Mouse (Mus musculus) limb, embryonic 12.5 days (tissue): Measurements from ENCODE around the gene Cmtm1. TPM values are rescaled to one million over a fixed set of nuclear protein-coding genes. Genes with fewer than 3 reads are reported as not detected.
A peak's percentile ranks its signal among the peaks of the same experiment; 100 is the strongest.
"Not testable (repeated sequence)": the region's sequence is repeated elsewhere in the genome, so short reads cannot be mapped to it uniquely, and the experiment has no call there.

Experiments used
- ATAC-seq: fragments of 200-750 bp; cut with Nextera tagmentation; 2 replicates; pipeline ENCODE4 v1.8.0; 2017; ENCODE audit warnings: low read depth, moderate TSS enrichment; ENCODE audit not compliant: insufficient number of reproducible peaks, insufficient read depth, low FRiP score, low TSS enrichment
- H3K27ac ChIP-seq: fragments of 300-500 bp; sonication (generic); 2 replicates; pipeline ENCODE4 v1.5.1; 2016; ENCODE audit warnings: mild to moderate bottlenecking, moderate library complexity
- H3K27me3 ChIP-seq: fragments of 300-500 bp; sonication (generic); 2 replicates; pipeline ENCODE4 v1.6.1; 2016; ENCODE audit warnings: mild to moderate bottlenecking, moderate library complexity
- H3K36me3 ChIP-seq: fragments of 300-500 bp; sonication (generic); 2 replicates; pipeline ENCODE4 v1.6.1; 2016; ENCODE audit warnings: mild to moderate bottlenecking, moderate library complexity
- H3K4me1 ChIP-seq: fragments of 300-500 bp; sonication (generic); replicated peaks from 2 replicates; pipeline ENCODE4 v1.6.1; 2016
- H3K4me2 ChIP-seq: fragments of 300-500 bp; sonication (generic); 2 replicates; pipeline ENCODE4 v1.6.1; 2016; ENCODE audit warnings: mild to moderate bottlenecking, moderate library complexity
- H3K4me3 ChIP-seq: fragments of 300-500 bp; sonication (generic); replicated peaks from 2 replicates; pipeline ENCODE4 v1.5.1; 2016; ENCODE audit warnings: mild to moderate bottlenecking
- H3K9ac ChIP-seq: fragments of 300-500 bp; sonication (generic); replicated peaks from 2 replicates; pipeline ENCODE4 v1.6.1; 2016; ENCODE audit warnings: mild to moderate bottlenecking, moderate library complexity
- H3K9me3 ChIP-seq: fragments of 300-500 bp; sonication (generic); 2 replicates; pipeline ENCODE4 v1.6.1; 2016; ENCODE audit warnings: mild to moderate bottlenecking, moderate library complexity
- WGBS: fragments of 180-500 bp; shearing (Covaris S2); methylation state at CpG from one replicate; pipeline ENCODE4 v1.1.7; 2016; 5-methylcytosine and 5-hydroxymethylcytosine counted together
- polyA plus RNA-seq: library from polyadenylated mRNA; unstranded; fragments of >200 nt; fragmentation: Nextera tagmentation; extraction: Ambion mirVana; gene quantifications from 2 replicates; pipeline ENCODE4 v1.2.1, GENCODE M21; 2016

The Cmtm1 gene
- polyA plus RNA-seq = not detected in 2 replicates

DNA sequence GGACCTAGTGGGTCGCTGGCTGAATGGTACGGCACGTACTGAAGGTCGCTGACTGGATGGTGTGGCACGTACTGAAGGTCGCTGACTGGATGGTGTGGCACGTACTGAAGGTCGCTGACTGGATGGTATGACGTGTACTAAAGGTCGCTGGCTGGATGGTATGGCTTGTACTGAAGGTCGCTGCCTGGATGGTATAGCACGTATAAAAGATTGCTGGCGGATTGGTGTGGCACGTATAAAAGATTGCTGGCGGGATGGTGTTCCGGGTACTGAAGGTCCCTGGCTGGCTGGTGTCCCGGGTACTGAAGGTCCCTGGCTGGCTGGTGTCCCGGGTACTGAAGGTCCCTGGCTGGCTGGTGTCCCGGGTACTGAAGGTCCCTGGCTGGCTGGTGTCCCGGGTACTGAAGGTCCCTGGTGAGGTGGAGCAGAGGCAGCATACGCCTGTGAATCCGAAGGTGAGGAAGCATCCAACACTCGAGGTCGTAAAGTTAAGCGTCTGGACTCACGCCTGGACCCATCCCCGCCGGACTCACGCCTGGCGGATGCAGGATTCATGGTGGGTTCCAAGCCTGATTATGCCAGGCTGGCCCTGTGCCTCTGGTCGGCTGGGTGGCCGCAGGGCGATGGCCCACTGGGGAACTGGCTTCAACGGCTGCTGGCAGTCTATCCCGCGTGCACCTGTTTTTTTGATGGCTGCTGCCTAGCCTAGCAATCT is at the start of gene Cmtm1, which contains the start of gene Gm45711:
Gene Cmtm1 (minus strand): TSS at position 705 of the 715 bp plus-strand sequence.
Gene Gm45711 (minus strand): TSS at position 641 of the 715 bp plus-strand sequence.
- H3K9me3 ChIP-seq, H3K36me3 ChIP-seq, H3K27me3 ChIP-seq, H3K4me2 ChIP-seq, H3K27ac ChIP-seq, ATAC-seq, H3K4me1 ChIP-seq, H3K9ac ChIP-seq, H3K4me3 ChIP-seq: not testable (repeated sequence)
- 88% methylated on average over 34 of the region's 36 CpGs for WGBS

DNA sequence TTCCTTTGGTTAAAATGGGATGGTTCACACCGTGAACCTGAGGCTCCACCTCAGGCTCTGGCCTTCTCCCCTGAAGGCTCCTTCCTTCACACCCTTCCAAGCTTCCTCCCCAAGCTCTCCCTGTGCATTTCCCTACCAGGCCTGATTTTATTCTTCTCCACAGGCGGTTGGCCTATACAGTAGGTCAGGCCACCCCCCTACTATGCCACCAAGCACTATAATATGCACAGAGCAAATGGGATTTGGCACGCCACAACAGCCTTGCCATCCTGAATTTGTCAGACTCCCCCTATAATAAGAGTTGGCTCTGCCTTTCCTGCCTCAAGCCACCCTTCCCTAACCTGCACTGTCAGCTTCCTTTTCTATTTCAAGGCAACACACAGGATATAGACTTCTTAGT is 48.7 kb upstream of the Cmtm1 start:
- WGBS = 91% methylated on average over 3 of the region's 3 CpGs
- Histone ChIP-seq H3K27me3 (no peaks in the 10 kb centered on the region), H3K27ac (no peak overlapping the region), H3K36me3 (peaks cover 34% of the 10 kb centered on the region), H3K9ac (no peak overlapping the region), H3K4me3 (no peak overlapping the region), H3K4me1 (no peaks in the 10 kb centered on the region), H3K4me2 (no peak overlapping the region), H3K9me3 (no peaks in the 10 kb centered on the region)
- no peak for ATAC-seq

DNA sequence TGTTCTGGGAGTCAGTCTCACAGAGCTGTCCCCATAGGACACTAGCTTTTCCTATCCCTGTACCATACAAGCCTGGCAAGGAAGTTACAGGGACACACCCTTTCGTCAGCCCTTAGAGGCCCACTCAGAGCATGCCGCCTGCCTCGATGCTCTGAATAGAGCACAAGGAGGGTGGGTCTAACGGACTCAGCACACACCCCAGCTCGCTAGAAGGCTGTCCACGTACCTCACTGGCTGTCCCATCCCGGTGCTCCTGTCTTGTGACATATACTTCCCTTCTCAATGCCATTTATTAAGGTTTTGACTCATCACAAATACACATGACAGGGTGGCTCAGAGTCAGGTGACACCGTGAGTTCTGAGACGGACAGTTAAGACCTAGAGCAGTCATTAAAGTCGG is 44.6 kb upstream of the Cmtm1 start:
- ATAC-seq = no peak
- no peaks in the 10 kb centered on the region for H3K4me1 ChIP-seq
- H3K27ac ChIP-seq = no peak overlapping the region
- H3K36me3 ChIP-seq = peaks cover 62% of the 10 kb centered on the region
- no peak overlapping the region for H3K4me2 ChIP-seq
- no peaks in the 10 kb centered on the region for H3K27me3 ChIP-seq
- no peak overlapping the region for H3K9ac ChIP-seq
- H3K4me3 ChIP-seq = no peak overlapping the region
- 96% methylated on average over 10 of the region's 10 CpGs for WGBS
- no peaks in the 10 kb centered on the region for H3K9me3 ChIP-seq

DNA sequence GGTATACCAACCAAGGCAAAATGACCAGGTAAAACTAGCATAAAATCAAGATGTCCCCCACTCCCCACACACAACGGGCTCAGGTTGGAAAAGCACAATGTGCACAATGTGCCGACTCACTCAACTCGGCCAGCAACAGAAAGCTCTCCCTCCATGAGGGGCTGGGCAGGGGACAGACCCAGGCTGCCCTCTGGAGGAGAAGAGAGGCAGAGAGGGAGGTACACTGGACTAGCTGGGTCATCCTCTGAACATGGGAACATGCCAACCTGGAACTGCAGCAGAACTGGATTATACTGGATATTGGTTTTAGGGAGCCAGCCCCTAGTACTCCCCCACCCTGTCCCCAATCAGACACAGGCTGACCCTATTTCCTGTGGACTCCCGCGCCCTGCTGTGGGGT is 43.2 kb upstream of the Cmtm1 start:
- Histone ChIP-seq H3K4me1 (no peaks in the 10 kb centered on the region), H3K4me3 (no peak overlapping the region), H3K4me2 (no peak overlapping the region), H3K27ac (no peak overlapping the region), H3K27me3 (no peaks in the 10 kb centered on the region), H3K9me3 (no peaks in the 10 kb centered on the region), H3K9ac (no peak overlapping the region), H3K36me3 (peaks cover 66% of the 10 kb centered on the region)
- no peak for ATAC-seq
- 61% methylated on average over 5 of the region's 5 CpGs for WGBS

DNA sequence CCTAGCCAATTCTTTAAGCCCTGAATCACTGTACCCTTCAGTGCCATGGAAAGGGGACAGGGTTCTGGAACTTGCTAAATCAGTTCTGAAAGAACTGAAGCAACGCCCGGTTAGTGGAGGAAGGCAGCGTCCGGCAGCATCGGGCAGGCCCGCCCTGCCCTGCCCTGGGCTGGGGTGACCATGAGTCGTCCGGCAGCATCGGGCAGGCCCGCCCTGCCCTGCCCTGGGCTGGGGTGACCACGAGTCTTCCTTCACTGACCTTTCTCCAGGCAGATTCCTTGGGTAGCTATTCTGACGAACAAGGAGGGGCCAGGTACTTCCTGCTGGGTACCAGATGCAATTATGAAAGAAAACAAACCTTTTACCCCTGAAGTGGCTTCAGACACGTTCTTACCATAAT is 40.1 kb upstream of the Cmtm1 start:
- Histone ChIP-seq H3K9me3 (no peaks in the 10 kb centered on the region), H3K27me3 (no peaks in the 10 kb centered on the region), H3K9ac (no peak overlapping the region), H3K4me2 (no peak overlapping the region), H3K27ac (no peak overlapping the region), H3K4me1 (no peaks in the 10 kb centered on the region), H3K36me3 (peaks cover 75% of the 10 kb centered on the region), H3K4me3 (no peak overlapping the region)
- WGBS = 87% methylated on average over 13 of the region's 13 CpGs
- ATAC-seq = no peak

DNA sequence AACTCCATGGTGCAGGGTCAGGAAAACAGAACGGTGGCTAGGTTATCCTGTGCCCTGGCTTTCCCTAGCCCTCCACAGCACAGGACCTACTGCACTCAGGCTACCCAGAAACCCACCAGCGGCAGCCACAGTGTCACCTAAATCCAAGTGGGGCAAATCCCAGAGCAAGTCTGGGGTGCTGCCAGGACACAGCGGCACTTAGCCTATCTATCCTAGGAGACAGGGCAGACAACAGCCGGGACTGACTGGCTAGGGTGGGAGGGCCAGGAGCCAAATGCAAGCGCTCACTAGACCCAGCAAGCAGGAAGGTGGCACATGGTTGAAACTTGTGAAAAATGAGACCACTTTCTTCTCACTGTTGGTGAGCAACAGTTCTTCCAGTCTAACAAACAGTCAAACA is 39.0 kb upstream of the Cmtm1 start:
- Histone ChIP-seq H3K36me3 (peaks cover 65% of the 10 kb centered on the region), H3K27ac (no peak overlapping the region), H3K9me3 (no peaks in the 10 kb centered on the region), H3K9ac (no peak overlapping the region), H3K4me2 (no peak overlapping the region), H3K27me3 (no peaks in the 10 kb centered on the region), H3K4me1 (no peaks in the 10 kb centered on the region), H3K4me3 (no peak overlapping the region)
- ATAC-seq = no peak
- 89% methylated on average over 5 of the region's 5 CpGs for WGBS

DNA sequence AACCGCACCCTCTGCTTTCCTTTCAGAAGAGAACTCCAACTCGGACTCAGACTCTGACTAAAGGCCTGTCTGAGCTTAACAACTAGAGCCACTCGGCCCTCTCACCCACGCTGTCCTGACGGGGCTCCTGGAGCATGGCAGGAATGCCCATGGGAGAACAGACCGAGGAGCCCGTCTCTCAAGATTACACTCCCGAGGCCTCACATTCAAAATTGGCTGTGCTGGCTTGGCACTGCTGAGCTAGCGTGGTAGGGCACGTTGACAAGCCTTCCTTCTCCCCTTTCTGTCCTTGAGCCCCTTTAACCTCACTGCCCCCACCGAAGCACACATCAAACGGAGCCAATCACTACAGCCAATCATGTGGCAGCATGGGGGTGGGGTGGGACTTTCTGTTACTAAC is 36.8 kb upstream of the Cmtm1 start:
- WGBS = 51% methylated on average over 12 of the region's 12 CpGs

DNA sequence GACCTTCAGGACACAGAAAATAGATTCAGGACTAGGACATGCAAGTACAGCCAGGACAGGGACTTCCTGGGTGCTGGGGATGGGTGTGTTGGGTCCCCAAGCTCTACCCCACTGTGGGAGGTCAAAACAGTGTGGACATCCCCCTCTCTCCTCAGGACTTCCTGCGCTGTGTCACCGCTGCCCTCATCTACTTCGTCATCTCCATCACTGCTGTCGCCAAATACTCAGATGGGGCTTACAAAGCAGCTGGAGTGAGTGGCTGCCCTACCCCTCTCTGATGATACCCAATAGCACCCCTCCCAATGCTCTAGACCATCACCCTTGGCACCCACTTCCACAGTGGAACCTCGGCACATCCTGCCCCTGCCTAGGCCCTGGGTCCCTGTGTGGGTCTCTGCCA is 34.7 kb upstream of the Cmtm1 start:
- Histone ChIP-seq H3K27ac (no peak overlapping the region), H3K4me2 (no peak overlapping the region), H3K9ac (no peak overlapping the region), H3K27me3 (no peaks in the 10 kb centered on the region), H3K4me3 (no peak overlapping the region), H3K4me1 (peaks cover 7% of the 10 kb centered on the region; the same call in 1 of the 2 replicates), H3K36me3 (peaks cover 35% of the 10 kb centered on the region), H3K9me3 (no peaks in the 10 kb centered on the region)
- 92% methylated on average over 5 of the region's 5 CpGs for WGBS
- no peak for ATAC-seq

More for the DNA sequence above, 36.8 kb upstream of the Cmtm1 start:
- H3K27me3 ChIP-seq = no peaks in the 10 kb centered on the region
- H3K9me3 ChIP-seq = no peaks in the 10 kb centered on the region
- no peak overlapping the region for H3K4me2 ChIP-seq
- H3K4me1 ChIP-seq = peaks cover 2% of the 10 kb centered on the region; the same call in 1 of the 2 replicates
- no peak for ATAC-seq
- H3K36me3 ChIP-seq = peaks cover 45% of the 10 kb centered on the region
- no peak overlapping the region for H3K4me3 ChIP-seq
- 0 out of 2 replicates have a peak overlapping the region, but pooled peaks have one; percentile 3 for H3K9ac ChIP-seq
- no peak overlapping the region for H3K27ac ChIP-seq

DNA sequence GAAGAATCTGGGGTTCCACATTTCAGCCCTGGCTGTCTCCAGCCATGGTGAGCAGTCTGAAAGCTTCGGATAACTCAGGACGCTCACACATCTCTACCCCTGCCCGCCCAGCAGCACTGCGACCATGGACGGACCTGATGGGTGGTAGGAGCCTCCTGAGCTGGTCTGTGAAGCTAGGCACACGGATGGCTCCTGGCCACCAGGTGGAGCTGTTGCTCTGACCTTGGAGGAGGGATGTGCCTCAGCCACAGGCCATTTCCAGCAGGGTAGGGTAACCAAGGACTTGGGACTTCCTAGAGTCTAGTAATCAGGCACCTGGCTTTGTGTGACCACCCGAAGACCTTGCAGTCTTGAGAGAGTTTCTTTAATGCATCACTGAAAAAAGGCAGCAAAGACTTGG is 34.0 kb upstream of the Cmtm1 start:
- Histone ChIP-seq H3K27ac (no peak overlapping the region), H3K9me3 (no peaks in the 10 kb centered on the region), H3K4me2 (no peak overlapping the region), H3K36me3 (peaks cover 35% of the 10 kb centered on the region), H3K4me1 (peaks cover 7% of the 10 kb centered on the region; the same call in 1 of the 2 replicates), H3K9ac (no peak overlapping the region), H3K4me3 (no peak overlapping the region), H3K27me3 (peaks cover 5% of the 10 kb centered on the region; the same call in 1 of the 2 replicates)
- peak; percentile 26; the same call in 1 of the 2 replicates for ATAC-seq
- WGBS = 6% methylated on average over 7 of the region's 7 CpGs

DNA sequence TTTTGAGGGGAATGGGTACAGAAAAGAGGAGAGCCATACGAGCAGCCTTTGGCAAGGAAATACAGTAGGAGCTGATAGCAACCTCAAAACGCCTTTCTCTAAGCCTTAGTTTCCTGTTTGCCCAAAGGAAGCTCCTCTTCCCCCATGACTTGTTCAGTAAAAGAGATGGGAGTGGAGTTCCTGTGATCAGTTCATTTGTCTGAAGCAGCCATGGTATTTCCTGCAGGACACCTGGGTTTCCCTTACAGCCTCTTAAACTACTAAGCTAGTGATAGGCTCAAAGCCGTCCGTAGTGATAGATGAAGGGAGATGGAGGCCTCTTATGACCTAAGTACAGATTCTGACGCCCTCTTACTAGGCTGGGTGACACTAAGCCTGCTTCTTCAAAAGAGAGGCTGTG is 32.5 kb upstream of the Cmtm1 start:
- Histone ChIP-seq H3K36me3 (peaks cover 25% of the 10 kb centered on the region; the same call in 1 of the 2 replicates), H3K4me3 (no peak overlapping the region), H3K9ac (no peak overlapping the region), H3K27ac (no peak overlapping the region), H3K27me3 (peaks cover 5% of the 10 kb centered on the region; the same call in 1 of the 2 replicates), H3K4me2 (no peak overlapping the region), H3K9me3 (no peaks in the 10 kb centered on the region), H3K4me1 (peaks cover 7% of the 10 kb centered on the region; the same call in 1 of the 2 replicates)
- ATAC-seq = no peak
- 75% methylated on average over 5 of the region's 5 CpGs for WGBS

DNA sequence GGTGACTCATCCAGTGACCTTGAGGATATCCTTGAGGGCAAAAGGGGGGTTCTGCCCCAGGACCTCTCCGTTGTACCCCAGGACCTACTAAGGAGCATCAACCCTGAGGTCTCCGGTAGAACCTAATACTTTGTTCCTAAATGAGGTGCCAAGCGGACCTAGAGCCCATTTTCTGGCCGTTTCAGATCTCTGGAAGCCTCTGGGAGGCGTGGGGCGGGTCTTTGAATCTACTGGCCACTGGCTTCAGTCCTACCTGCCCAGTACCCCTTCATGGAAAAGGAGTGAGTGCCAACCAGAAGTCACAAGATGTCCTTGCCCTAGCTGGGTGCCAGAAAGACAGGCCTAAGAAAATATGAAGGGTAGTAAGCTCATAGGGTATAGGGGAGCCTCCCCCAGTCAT is 31.7 kb upstream of the Cmtm1 start:
- no peak for ATAC-seq
- H3K27ac ChIP-seq = no peak overlapping the region
- H3K27me3 ChIP-seq = peaks cover 5% of the 10 kb centered on the region; the same call in 1 of the 2 replicates
- no peaks in the 10 kb centered on the region for H3K9me3 ChIP-seq
- peak overlapping the region; percentile 78; the same call in 1 of the 2 replicates for H3K9ac ChIP-seq
- H3K4me1 ChIP-seq = peaks cover 7% of the 10 kb centered on the region; the same call in 1 of the 2 replicates
- WGBS = 51% methylated on average over 6 of the region's 6 CpGs
- H3K4me3 ChIP-seq = peak overlapping the region; percentile 65
- H3K36me3 ChIP-seq = peaks cover 17% of the 10 kb centered on the region; the same call in 1 of the 2 replicates
- peak overlapping the region; percentile 86 for H3K4me2 ChIP-seq
